Mouse (Mus musculus): ENCODE measurements around the gene Ccdc91. TPM values are rescaled to one million over a fixed set of nuclear protein-coding genes. Genes with fewer than 3 reads are reported as not detected.

Gene Ccdc91
- 0.15 and 0.27 TPM in 2 replicates for polyA plus RNA-seq (2012)

- peak within 1 kb of the TSS; percentile 80 for H3K4me3 ChIP-seq (replicated peaks)
- TF ChIP-seq GATA1 (IDR thresholded peaks at IDR 0.05; ENCODE audit: low read length) (no peak), TAL1 (IDR thresholded peaks at IDR 0.05; ENCODE audit: low read length) (no peak)
- H3K9me3 ChIP-seq (ENCODE audit: control insufficient read depth, low read length), result no peaks in the 10 kb centered on the region
- no peaks in the 10 kb centered on the region for H3K36me3 ChIP-seq (ENCODE audit: control insufficient read depth)
- peaks cover 14% of the 10 kb centered on the region for H3K4me1 ChIP-seq (ENCODE audit: control insufficient read depth)
- H3K27me3 ChIP-seq (ENCODE audit: control insufficient read depth), result no peaks in the 10 kb centered on the region
These were observed at the start of gene Ccdc91 for GRCm38 (mm10) chr6:147475727-147476613. TSS of gene Ccdc91 (plus strand) at chr6:147475828.

GRCm38 (mm10) chr6:147426927-147427487, 48.6 kb upstream of the Ccdc91 start:
- H3K9me3 ChIP-seq (ENCODE audit: control insufficient read depth, low read length), result peaks cover 2% of the 10 kb centered on the region; the same call in 1 of the 2 replicates
- H3K4me3 ChIP-seq (replicated peaks), result no peak overlapping the region
- H3K36me3 ChIP-seq (ENCODE audit: control insufficient read depth), result no peaks in the 10 kb centered on the region
- no peaks in the 10 kb centered on the region for H3K27me3 ChIP-seq (ENCODE audit: control insufficient read depth)
- no peak for TF ChIP-seq TAL1 (IDR thresholded peaks at IDR 0.05; ENCODE audit: low read length)
- TF ChIP-seq GATA1 (IDR thresholded peaks at IDR 0.05; ENCODE audit: low read length), result no peak
- H3K4me1 ChIP-seq (ENCODE audit: control insufficient read depth), result no peaks in the 10 kb centered on the region

DNA sequence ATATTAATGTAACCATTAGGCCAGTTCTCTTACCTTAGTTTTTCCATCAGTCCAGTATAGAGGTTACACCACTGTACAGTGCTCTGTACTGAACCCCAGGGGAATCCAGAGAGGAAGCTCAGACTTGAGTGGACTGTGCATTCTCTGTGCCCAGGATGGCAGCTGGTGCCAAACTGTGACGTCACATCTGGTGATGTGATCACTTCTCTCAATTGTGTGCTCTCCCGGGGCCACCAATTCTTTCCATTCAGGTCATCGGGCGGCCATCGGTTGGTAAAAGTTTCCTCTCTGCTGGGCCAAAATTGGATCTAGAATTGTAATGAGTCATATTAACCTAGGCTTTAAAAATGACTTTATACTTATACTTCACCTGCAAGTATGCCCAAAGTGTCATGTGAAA, 19.9 kb upstream of the Ccdc91 start:
- no peaks in the 10 kb centered on the region for H3K4me1 ChIP-seq (ENCODE audit: control insufficient read depth)
- H3K9me3 ChIP-seq (ENCODE audit: control insufficient read depth, low read length), result peaks cover 7% of the 10 kb centered on the region; the same call in 1 of the 2 replicates
- no peaks in the 10 kb centered on the region for H3K27me3 ChIP-seq (ENCODE audit: control insufficient read depth)
- TF ChIP-seq TAL1 (IDR thresholded peaks at IDR 0.05; ENCODE audit: low read length), result no peak
- TF ChIP-seq GATA1 (IDR thresholded peaks at IDR 0.05; ENCODE audit: low read length), result no peak
- H3K4me3 ChIP-seq (replicated peaks), result no peak overlapping the region
- H3K36me3 ChIP-seq (ENCODE audit: control insufficient read depth), result no peaks in the 10 kb centered on the region

GRCm38 (mm10) chr6:147458637-147459301, 16.9 kb upstream of the Ccdc91 start:
- Histone ChIP-seq H3K9me3 (ENCODE audit: control insufficient read depth, low read length) (peaks cover 4% of the 10 kb centered on the region; the same call in 1 of the 2 replicates), H3K36me3 (ENCODE audit: control insufficient read depth) (no peaks in the 10 kb centered on the region), H3K4me3 (replicated peaks) (no peak overlapping the region), H3K4me1 (ENCODE audit: control insufficient read depth) (no peaks in the 10 kb centered on the region), H3K27me3 (ENCODE audit: control insufficient read depth) (no peaks in the 10 kb centered on the region)
- TF ChIP-seq TAL1 (IDR thresholded peaks at IDR 0.05; ENCODE audit: low read length) (no peak), GATA1 (IDR thresholded peaks at IDR 0.05; ENCODE audit: low read length) (no peak)

- H3K9me3 ChIP-seq (ENCODE audit: control insufficient read depth, low read length), result no peaks in the 10 kb centered on the region
- H3K4me3 ChIP-seq (replicated peaks), result no peak overlapping the region
- H3K36me3 ChIP-seq (ENCODE audit: control insufficient read depth), result no peaks in the 10 kb centered on the region
- no peaks in the 10 kb centered on the region for H3K27me3 ChIP-seq (ENCODE audit: control insufficient read depth)
- TF ChIP-seq TAL1 (IDR thresholded peaks at IDR 0.05; ENCODE audit: low read length), result no peak
- TF ChIP-seq GATA1 (IDR thresholded peaks at IDR 0.05; ENCODE audit: low read length), result no peak
- H3K4me1 ChIP-seq (ENCODE audit: control insufficient read depth), result no peaks in the 10 kb centered on the region
These were observed 5.6 kb upstream of the Ccdc91 start for GRCm38 (mm10) chr6:147470016-147470415.

DNA sequence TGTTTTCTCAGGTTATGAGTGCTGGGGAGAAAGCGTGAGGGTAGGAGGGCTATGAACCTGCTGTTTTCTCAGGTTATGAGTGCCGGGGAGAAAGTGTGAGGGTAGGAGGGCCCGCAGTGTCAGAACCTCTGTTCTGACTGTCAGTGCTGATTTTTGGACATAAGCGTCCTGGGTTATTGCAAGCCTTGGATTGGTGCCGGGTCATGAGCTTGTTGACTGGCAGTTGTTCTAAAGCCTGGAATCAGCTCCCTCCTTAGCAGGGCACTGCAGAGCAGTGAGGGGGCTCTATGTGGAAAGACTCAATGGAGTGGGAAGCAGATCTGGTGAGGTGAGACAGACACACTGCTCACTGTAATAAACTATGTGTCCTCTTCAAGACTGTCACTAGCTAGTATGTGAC, 5.5 kb downstream of the Ccdc91 start:
- Histone ChIP-seq H3K4me1 (ENCODE audit: control insufficient read depth) (peaks cover 7% of the 10 kb centered on the region), H3K9me3 (ENCODE audit: control insufficient read depth, low read length) (no peaks in the 10 kb centered on the region), H3K4me3 (replicated peaks) (no peak overlapping the region), H3K36me3 (ENCODE audit: control insufficient read depth) (no peaks in the 10 kb centered on the region), H3K27me3 (ENCODE audit: control insufficient read depth) (no peaks in the 10 kb centered on the region)
- TF ChIP-seq GATA1 (IDR thresholded peaks at IDR 0.05; ENCODE audit: low read length) (no peak), TAL1 (IDR thresholded peaks at IDR 0.05; ENCODE audit: low read length) (no peak)

GRCm38 (mm10) chr6:147490120-147490519, 14.5 kb downstream of the Ccdc91 start:
- no peak overlapping the region for H3K4me3 ChIP-seq (replicated peaks)
- H3K4me1 ChIP-seq (ENCODE audit: control insufficient read depth), result no peaks in the 10 kb centered on the region

DNA sequence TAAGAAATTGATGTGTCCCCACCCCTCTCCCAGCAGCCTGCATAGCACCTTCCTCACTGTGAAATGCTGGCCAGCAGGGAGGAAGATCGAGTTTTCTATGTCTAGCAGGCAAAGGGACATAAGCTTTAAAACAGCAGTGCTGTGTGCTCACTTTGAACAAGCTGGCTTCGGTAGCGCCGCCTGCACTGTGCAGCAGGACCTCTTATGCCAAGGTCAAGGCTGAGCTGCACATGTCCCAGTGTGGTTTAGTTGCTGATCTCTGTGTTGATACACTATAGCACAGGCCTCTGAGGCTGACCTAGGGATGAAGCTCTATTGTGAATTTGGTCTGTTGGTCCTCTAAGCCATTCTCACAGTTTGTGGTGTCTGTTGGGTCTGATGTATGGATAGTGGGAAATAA, 16.9 kb downstream of the Ccdc91 start:
- H3K36me3 ChIP-seq (ENCODE audit: control insufficient read depth), result no peaks in the 10 kb centered on the region
- H3K9me3 ChIP-seq (ENCODE audit: control insufficient read depth, low read length), result no peaks in the 10 kb centered on the region
- no peak overlapping the region for H3K4me3 ChIP-seq (replicated peaks)
- no peaks in the 10 kb centered on the region for H3K27me3 ChIP-seq (ENCODE audit: control insufficient read depth)
- no peaks in the 10 kb centered on the region for H3K4me1 ChIP-seq (ENCODE audit: control insufficient read depth)
- no peak for TF ChIP-seq TAL1 (IDR thresholded peaks at IDR 0.05; ENCODE audit: low read length)
- no peak for TF ChIP-seq GATA1 (IDR thresholded peaks at IDR 0.05; ENCODE audit: low read length)

More at GRCm38 (mm10) chr6:147490120-147490519, 14.5 kb downstream of the Ccdc91 start:
- H3K27me3 ChIP-seq (ENCODE audit: control insufficient read depth), result no peaks in the 10 kb centered on the region
- no peaks in the 10 kb centered on the region for H3K36me3 ChIP-seq (ENCODE audit: control insufficient read depth)
- TF ChIP-seq GATA1 (IDR thresholded peaks at IDR 0.05; ENCODE audit: low read length), result no peak
- TF ChIP-seq TAL1 (IDR thresholded peaks at IDR 0.05; ENCODE audit: low read length), result no peak
- H3K9me3 ChIP-seq (ENCODE audit: control insufficient read depth, low read length), result no peaks in the 10 kb centered on the region

- H3K4me3 ChIP-seq (replicated peaks), result no peak overlapping the region
- no peaks in the 10 kb centered on the region for H3K4me1 ChIP-seq (ENCODE audit: control insufficient read depth)
These were observed 25.8 kb downstream of the Ccdc91 start for GRCm38 (mm10) chr6:147501439-147501838.

More at GRCm38 (mm10) chr6:147501439-147501838, 25.8 kb downstream of the Ccdc91 start:
- Histone ChIP-seq H3K9me3 (ENCODE audit: control insufficient read depth, low read length) (no peaks in the 10 kb centered on the region), H3K36me3 (ENCODE audit: control insufficient read depth) (no peaks in the 10 kb centered on the region), H3K27me3 (ENCODE audit: control insufficient read depth) (no peaks in the 10 kb centered on the region)
- TF ChIP-seq TAL1 (IDR thresholded peaks at IDR 0.05; ENCODE audit: low read length) (no peak), GATA1 (IDR thresholded peaks at IDR 0.05; ENCODE audit: low read length) (no peak)

All from erythroblast, embryonic 14.5 days (primary cell).